Mouse (Mus musculus) liver, embryonic 14.5 days (tissue): ENCODE results near the gene Prima1. TPM values are rescaled to one million over a fixed set of nuclear protein-coding genes. Genes with fewer than 3 reads are reported as not detected.

Experiments
- ATAC-seq: fragments of 200-750 bp; cut with Nextera tagmentation; 2 replicates; pipeline ENCODE4 v1.8.0; 2017; ENCODE audit warnings: moderate number of reproducible peaks, mild to moderate bottlenecking, moderate library complexity; ENCODE audit not compliant: insufficient read depth
- DNase-seq, 3 experiments: peaks; one replicate each; pipeline ENCODE4 v3.0.0-alpha.2; 2012 to 2013; ENCODE audit warnings: low read depth in 3 of 3, low spot score in 3 of 3
- H3K27ac ChIP-seq: fragments of 300-500 bp; sonication (generic); 2 replicates; pipeline ENCODE4 v1.5.1; 2014; ENCODE audit warnings: moderate library complexity, mild to moderate bottlenecking, control low read depth, inconsistent platforms
- H3K27me3 ChIP-seq: fragments of 300-500 bp; sonication (generic); 2 replicates; pipeline ENCODE4 v1.6.1; 2014; ENCODE audit warnings: mild to moderate bottlenecking, low read length, moderate library complexity; ENCODE audit not compliant: control insufficient read depth, insufficient read depth
- H3K36me3 ChIP-seq: fragments of 300-500 bp; sonication (generic); replicated peaks from 2 replicates; pipeline ENCODE4 v1.6.1; 2014; ENCODE audit warnings: low read depth; ENCODE audit not compliant: control insufficient read depth, insufficient read depth
- H3K4me1 ChIP-seq, 2 experiments: fragments of 200-500 bp in 1 of 2; fragments of 300-500 bp in 1 of 2; sonication (generic) in 1 of 2; replicated peaks; 2 replicates each; pipeline ENCODE4 v1.6.1; 2012 to 2014; ENCODE audit warnings: antibody characterized with exemption in 1 of 2, inconsistent platforms in 1 of 2, low read length in 1 of 2; ENCODE audit not compliant: control insufficient read depth in 2 of 2, insufficient read depth in 2 of 2
- H3K4me2 ChIP-seq: fragments of 300-500 bp; sonication (generic); 2 replicates; pipeline ENCODE4 v1.6.1; 2014; ENCODE audit warnings: low read depth, mild to moderate bottlenecking, control low read depth, moderate library complexity
- H3K4me3 ChIP-seq, 2 experiments: fragments of 200-500 bp in 1 of 2; fragments of 300-500 bp in 1 of 2; sonication (generic) in 1 of 2; 2 replicates each; pipeline ENCODE4 v1.5.1; 2012 to 2014; ENCODE audit warnings: low read depth in 2 of 2, low read length in 2 of 2, mild to moderate bottlenecking in 2 of 2, control low read depth in 1 of 2, inconsistent platforms in 1 of 2, moderate library complexity in 1 of 2; ENCODE audit not compliant: insufficient read depth in 1 of 2
- H3K9ac ChIP-seq: fragments of 300-500 bp; sonication (generic); replicated peaks from 2 replicates; pipeline ENCODE4 v1.6.1; 2014; ENCODE audit warnings: mild to moderate bottlenecking, control low read depth, moderate library complexity
- H3K9me3 ChIP-seq: fragments of 300-500 bp; sonication (generic); 2 replicates; pipeline ENCODE4 v1.6.1; 2016; ENCODE audit warnings: low read length, mixed read lengths; ENCODE audit not compliant: control insufficient read depth
- CTCF ChIP-seq: IDR thresholded peaks from 2 replicates; pipeline ENCODE4 v1.5.1; 2016; ENCODE audit warnings: antibody characterized with exemption, low read depth, control low read depth
- EP300 ChIP-seq: IDR thresholded peaks from 2 replicates; pipeline ENCODE4 v1.6.1; 2016; ENCODE audit warnings: antibody characterized with exemption, low read depth
- WGBS: fragments of 180-500 bp; shearing (Covaris S2); extraction: QIAGEN DNeasy Blood & Tissue Kit; methylation state at CpG from one replicate; pipeline ENCODE4 v1.1.7; 2014; ENCODE audit not compliant: insufficient replicate concordance; 5-methylcytosine and 5-hydroxymethylcytosine counted together
- polyA plus RNA-seq, 2 experiments: library from polyadenylated mRNA; depleted of rRNA in 1 of 2; stranded (reverse) in 1 of 2; unstranded in 1 of 2; fragments of >200 nt; fragmentation: Nextera tagmentation in 1 of 2; extraction: Ambion mirVana in 1 of 2; gene quantifications; 2 replicates each; pipeline versions ENCODE4 v1.2.1 to v1.2.3; 2012 to 2014

Prima1 gene
- polyA plus RNA-seq, 2 experiments = not detected

DNA sequence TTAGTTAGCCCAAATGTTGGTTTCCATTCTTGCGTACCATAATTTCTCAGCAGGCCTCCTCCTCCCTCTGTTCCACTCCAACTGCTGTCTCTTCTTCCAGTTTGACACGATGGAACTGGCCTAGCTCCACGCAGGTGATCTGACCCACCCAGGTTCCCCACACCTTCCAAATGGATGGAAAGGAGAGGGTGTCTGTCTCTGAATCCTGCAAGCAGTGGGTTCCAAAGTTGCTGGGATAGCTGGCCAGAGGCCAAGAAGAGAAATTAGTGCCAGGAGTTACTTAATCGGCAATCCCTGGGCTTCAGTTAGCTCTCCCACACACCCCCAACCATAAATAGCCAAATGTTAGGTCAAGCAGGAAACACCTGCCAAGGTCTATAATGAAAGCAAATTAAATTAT lies 81.2 kb downstream of the Prima1 start:
- H3K4me2 ChIP-seq = no peak overlapping the region
- no peak overlapping the region for H3K4me3 ChIP-seq
- ATAC-seq (no peak), DNase-seq (no peak)
- H3K27ac ChIP-seq = no peak overlapping the region
- 62% methylated on average over 4 of the region's 4 CpGs for WGBS
- H3K27me3 ChIP-seq = no peaks in the 10 kb centered on the region
- H3K9me3 ChIP-seq = no peaks in the 10 kb centered on the region
- no peaks in the 10 kb centered on the region for H3K36me3 ChIP-seq
- TF ChIP-seq EP300 (no peak), CTCF (no peak)
- H3K4me1 ChIP-seq = no peaks in the 10 kb centered on the region
- no peak overlapping the region for H3K9ac ChIP-seq

GRCm38 (mm10) chr12:103159016-103159415 lies 82.9 kb downstream of the Prima1 start:
- 53% methylated on average over 8 of the region's 8 CpGs for WGBS
- no peak for TF ChIP-seq CTCF
- TF ChIP-seq EP300 = no peak
- Histone ChIP-seq H3K9ac (no peak overlapping the region), H3K27me3 (no peaks in the 10 kb centered on the region), H3K9me3 (no peaks in the 10 kb centered on the region), H3K4me3 (no peak overlapping the region), H3K4me1 (no peaks in the 10 kb centered on the region), H3K27ac (no peak overlapping the region), H3K36me3 (no peaks in the 10 kb centered on the region), H3K4me2 (no peak overlapping the region)
- DNase-seq (no peak), ATAC-seq (no peak)

DNA sequence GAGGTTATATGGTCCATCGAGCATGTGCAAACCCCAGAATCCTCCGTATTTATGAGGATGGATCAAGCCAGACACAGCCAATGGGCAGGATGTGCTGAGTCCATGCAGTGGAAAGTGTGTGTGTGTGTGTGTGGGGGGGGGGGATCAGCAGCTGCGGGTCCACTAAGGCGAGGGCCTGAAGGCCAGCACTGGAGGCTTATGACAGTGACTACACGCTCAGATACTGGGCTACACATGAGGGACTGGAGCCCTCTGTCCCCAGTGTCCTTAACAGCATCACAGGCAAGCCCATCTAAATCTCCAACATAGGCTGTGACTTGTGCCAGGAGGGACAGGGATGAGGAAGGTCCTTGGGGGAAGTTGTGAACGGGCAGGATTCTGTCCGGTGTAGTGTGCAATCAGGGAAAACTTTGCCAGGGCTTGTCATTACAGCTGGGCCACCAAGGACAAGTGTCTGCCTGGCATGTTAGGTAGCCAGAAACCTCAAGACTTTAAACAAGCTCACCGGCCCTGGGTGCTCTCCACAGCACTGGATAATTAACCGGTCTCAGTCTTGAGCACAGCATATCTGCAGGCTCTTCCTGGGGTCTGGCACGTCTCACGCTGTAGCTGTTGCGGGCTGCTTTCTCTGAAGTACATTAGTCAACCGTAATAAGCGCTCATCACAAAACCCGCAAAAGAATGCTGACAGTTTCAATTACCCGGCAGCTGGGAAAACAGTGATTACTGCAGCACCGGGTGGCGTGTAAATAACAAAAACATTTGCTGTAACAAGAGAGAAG lies 84.6 kb downstream of the Prima1 start:
- TF ChIP-seq EP300 = no peak
- no peak for TF ChIP-seq CTCF
- DNase-seq (no peak), ATAC-seq (no peak)
- Histone ChIP-seq H3K9me3 (no peaks in the 10 kb centered on the region), H3K4me2 (no peak overlapping the region), H3K36me3 (no peaks in the 10 kb centered on the region), H3K9ac (no peak overlapping the region), H3K4me3 (no peak overlapping the region), H3K4me1 (no peaks in the 10 kb centered on the region), H3K27me3 (no peaks in the 10 kb centered on the region), H3K27ac (no peak overlapping the region)
- WGBS = 65% methylated on average over 18 of the region's 18 CpGs

DNA sequence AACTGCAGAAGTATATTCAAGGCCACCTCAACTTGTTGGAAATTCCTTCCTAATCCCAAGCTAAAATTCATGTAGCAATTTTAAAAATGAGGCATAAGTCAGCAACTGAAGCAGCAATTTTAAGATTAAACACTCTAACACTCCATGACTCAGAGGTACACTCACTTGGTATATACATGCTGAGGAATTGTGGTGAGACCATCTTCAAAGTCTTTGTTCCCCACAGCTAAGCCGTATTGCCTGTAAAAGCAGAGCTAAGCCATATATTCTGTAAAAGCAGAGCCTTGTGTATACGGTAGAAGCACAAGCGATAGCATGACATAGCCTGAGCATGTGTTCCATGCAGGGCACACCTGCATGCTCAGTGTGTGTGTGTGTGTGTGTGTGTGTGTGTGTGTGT lies 86.5 kb downstream of the Prima1 start:
- 65% methylated on average over 3 of the region's 3 CpGs for WGBS
- Histone ChIP-seq H3K4me3 (no peak overlapping the region), H3K9me3 (no peaks in the 10 kb centered on the region), H3K36me3 (no peaks in the 10 kb centered on the region), H3K4me2 (no peak overlapping the region), H3K4me1 (no peaks in the 10 kb centered on the region), H3K27me3 (no peaks in the 10 kb centered on the region), H3K9ac (no peak overlapping the region), H3K27ac (no peak overlapping the region)
- ATAC-seq (no peak), DNase-seq (no peak)
- TF ChIP-seq CTCF (no peak), EP300 (no peak)

- Histone ChIP-seq H3K9me3 (no peaks in the 10 kb centered on the region), H3K4me3 (no peak overlapping the region), H3K9ac (no peak overlapping the region), H3K27ac (no peak overlapping the region), H3K36me3 (no peaks in the 10 kb centered on the region), H3K4me2 (no peak overlapping the region), H3K4me1 (no peaks in the 10 kb centered on the region), H3K27me3 (no peaks in the 10 kb centered on the region)
- TF ChIP-seq EP300 (no peak), CTCF (peak; percentile 25; the same call in 1 of the 2 replicates)
- DNase-seq (no peak), ATAC-seq (no peak)
- WGBS = 51% methylated on average over 2 of the region's 2 CpGs
Measured at GRCm38 (mm10) chr12:103154927-103155326, 87.0 kb downstream of the Prima1 start.
